Comparison of ENCODE assay signal across 8 mouse cellular contexts in genomic region chr5:36738799-36739615, GRCm38 (mm10). TPM values are rescaled to one million over a fixed set of nuclear protein-coding genes. Genes with fewer than 3 reads are reported as not detected.
DNase-seq lines count a peak whose midpoint lies in the region; ATAC-seq and TF ChIP-seq lines count a peak whose summit lies in the region.

No protein-coding gene starts in this region.

- H3K27me3 ChIP-seq in heart, adult 2 months (ENCODE audit: control insufficient read depth, insufficient read depth, low read length) = no peaks in the 10 kb centered on the region
- H3K27me3 ChIP-seq in cerebellum, adult 2 months (ENCODE audit: control insufficient read depth, insufficient read depth, low read length) = no peaks in the 10 kb centered on the region
- peaks cover 18% of the 10 kb centered on the region for H3K27me3 ChIP-seq in liver, embryonic 12.5 days (replicated peaks)

- no peaks in the 10 kb centered on the region for H3K36me3 ChIP-seq in heart, adult 2 months (ENCODE audit: control insufficient read depth, insufficient read depth, low read length)
- no peaks in the 10 kb centered on the region for H3K36me3 ChIP-seq in liver, embryonic 12.5 days

- H3K4me3 ChIP-seq in heart, adult 2 months = no peak overlapping the region
- H3K4me3 ChIP-seq in cerebellum, adult 2 months (replicated peaks; ENCODE audit: insufficient read depth, low read depth, low read length) = no peak overlapping the region
- no peak overlapping the region for H3K4me3 ChIP-seq in liver, embryonic 12.5 days

- no peak for ATAC-seq in liver, embryonic 12.5 days

- peak overlapping the region; percentile 27; the same call in 1 of the 2 replicates for H3K4me2 ChIP-seq in liver, embryonic 12.5 days

- H3K79me2 ChIP-seq in heart, adult 2 months (replicated peaks; ENCODE audit: control insufficient read depth, insufficient read depth, low read length) = no peaks in the 10 kb centered on the region

- DNase-seq in heart, adult 2 months = peak; percentile 41 to 70
- no peak for DNase-seq in heart, postnatal 36 days
- peak; percentile 90 to 96 for DNase-seq in cerebellum, adult 2 months
- DNase-seq in heart, postnatal 10 days = peak; percentile 64 to 69
- DNase-seq in spleen, postnatal 14 days (ENCODE audit: low spot score in 2 of 2) = no peak
- no peak for DNase-seq in ovary, postnatal 10 days (ENCODE audit: low spot score)
- no peak for DNase-seq in spleen, postnatal 4 days (ENCODE audit: low spot score in 2 of 2)

- H3K9me3 ChIP-seq in liver, embryonic 12.5 days (replicated peaks) = no peaks in the 10 kb centered on the region

- 0 out of 2 replicates have a peak, but pooled peaks have one; percentile 36 for TF ChIP-seq EP300 in heart, adult 2 months (IDR thresholded peaks at IDR 0.05; ENCODE audit: insufficient read depth, low read depth, low read length)

- TF ChIP-seq CTCF in heart, adult 2 months (IDR thresholded peaks at IDR 0.05) = no peak
- TF ChIP-seq CTCF in cerebellum, adult 2 months (IDR thresholded peaks at IDR 0.05; ENCODE audit: borderline replicate concordance, insufficient read depth, low read depth, low read length) = no peak

- H3K27ac ChIP-seq in heart, adult 2 months = peak overlapping the region; percentile 65
- H3K27ac ChIP-seq in cerebellum, adult 2 months (ENCODE audit: insufficient read depth, low read length) = peak overlapping the region; percentile 83
- peak overlapping the region; percentile 85 for H3K27ac ChIP-seq in liver, embryonic 12.5 days

- peaks cover 1% of the 10 kb centered on the region; the same call in 1 of the 2 replicates for H3K4me1 ChIP-seq in heart, adult 2 months (ENCODE audit: control insufficient read depth, insufficient read depth, low read length)
- H3K4me1 ChIP-seq in cerebellum, adult 2 months (ENCODE audit: control insufficient read depth, insufficient read depth, low read length) = peaks cover 40% of the 10 kb centered on the region
- H3K4me1 ChIP-seq in liver, embryonic 12.5 days = peaks cover 71% of the 10 kb centered on the region

- no peak overlapping the region for H3K9ac ChIP-seq in heart, adult 2 months (ENCODE audit: low read depth, low read length)
- H3K9ac ChIP-seq in liver, embryonic 12.5 days = peak overlapping the region; percentile 60

- WGBS in heart, adult 2 months = 44% methylated on average over 16 of the region's 16 CpGs
- 11% methylated on average over 16 of the region's 16 CpGs for WGBS in cerebellum, adult 2 months
- 62% methylated on average over 16 of the region's 16 CpGs for WGBS in liver, embryonic 12.5 days (ENCODE audit: insufficient replicate concordance)

- intact Hi-C loops in heart, adult 2 months (cut with DNase I) = loop anchor here (2.0 kb wide), 1 partner anchor 44 kb away; no protein-coding TSS in a partner anchor
- intact Hi-C loops in heart, postnatal 36 days (cut with DNase I) = loop anchor here (2.0 kb wide), 1 partner anchor 44 kb away; no protein-coding TSS in a partner anchor
- intact Hi-C loops in heart, postnatal 10 days (cut with DNase I) = loop anchor here (2.0 kb wide), 1 partner anchor 26 kb away; no protein-coding TSS in a partner anchor

- TF ChIP-seq POLR2A in heart, adult 2 months (IDR thresholded peaks at IDR 0.05; ENCODE audit: insufficient read depth, low read depth, low read length) = no peak
- TF ChIP-seq POLR2A in cerebellum, adult 2 months (IDR thresholded peaks at IDR 0.05; ENCODE audit: borderline replicate concordance, insufficient read depth, low read length) = peak; percentile 32; the same call in 1 of the 2 replicates

RNA-seq across cellular contexts. Expression of gene Bloc1s4, which starts 9.4 kb away (rescaled TPM):
- total RNA-seq in heart, adult 2 months (2021) = 10 to 100 TPM; 11.1 to 13.5 TPM
- 8.8 and 9.7 TPM in 2 replicates for polyA plus RNA-seq in heart, adult 2 months (2012; rRNA removed)
- total RNA-seq in heart, postnatal 36 days (2021) = 10 to 100 TPM; 10.3 to 14.2 TPM
- 27.0 and 27.7 TPM in 2 replicates for polyA plus RNA-seq in cerebellum, adult 2 months (2012; rRNA removed)
- total RNA-seq in heart, postnatal 10 days (2021) = 10 to 100 TPM; 12.5 to 14.3 TPM
- polyA plus RNA-seq in liver, embryonic 12.5 days (2016; fragmentation: Nextera tagmentation; extraction: Ambion mirVana) = 23.7 and 26.8 TPM in 2 replicates

RNA-seq across cellular contexts. Expression of gene D5Ertd579e, which starts 43.2 kb away (rescaled TPM):
- total RNA-seq in heart, adult 2 months (2021) = 100 to 1,000 TPM in 1 of 2 experiments, 10 to 100 TPM in 1; 81.8 to 104 TPM
- 22.5 and 45.3 TPM in 2 replicates for polyA plus RNA-seq in heart, adult 2 months (2012; rRNA removed)
- 10 to 100 TPM; 75.5 to 90.6 TPM for total RNA-seq in heart, postnatal 36 days (2021)
- 69.4 and 75.9 TPM in 2 replicates for polyA plus RNA-seq in cerebellum, adult 2 months (2012; rRNA removed)
- total RNA-seq in heart, postnatal 10 days (2021) = 10 to 100 TPM; 93.6 to 97.2 TPM
- 28.2 and 28.5 TPM in 2 replicates for polyA plus RNA-seq in liver, embryonic 12.5 days (2016; fragmentation: Nextera tagmentation; extraction: Ambion mirVana)

RNA-seq across cellular contexts. Expression of gene Mrfap1, which starts 57.6 kb away (rescaled TPM):
- total RNA-seq in heart, adult 2 months (2021) = 100 to 1,000 TPM; 267 to 273 TPM
- 89.1 and 135 TPM in 2 replicates for polyA plus RNA-seq in heart, adult 2 months (2012; rRNA removed)
- 100 to 1,000 TPM; 272 to 283 TPM for total RNA-seq in heart, postnatal 36 days (2021)
- 323 and 355 TPM in 2 replicates for polyA plus RNA-seq in cerebellum, adult 2 months (2012; rRNA removed)
- total RNA-seq in heart, postnatal 10 days (2021) = 100 to 1,000 TPM; 300 to 317 TPM
- 266 and 281 TPM in 2 replicates for polyA plus RNA-seq in liver, embryonic 12.5 days (2016; fragmentation: Nextera tagmentation; extraction: Ambion mirVana)

Comparison
In these comparisons a context has a peak if more than half of its experiments do, and no peak if none do; other contexts are left out.
1. DNase-seq: peak in heart, adult 2 months (2 of 2), cerebellum, adult 2 months (2 of 2) and heart, postnatal 10 days (2 of 2); none in heart, postnatal 36 days (0 of 2), spleen, postnatal 14 days (0 of 2), ovary, postnatal 10 days (single experiment) and spleen, postnatal 4 days (0 of 2).
2. Peak in every context shown above with its lines, with median percentiles within 50 percentile points of each other: H3K27ac ChIP-seq.